Mouse (Mus musculus) neural tube, embryonic 13.5 days (tissue): Measurements from ENCODE around the gene Lcn2. TPM values are rescaled to one million over a fixed set of nuclear protein-coding genes. Genes with fewer than 3 reads are reported as not detected.

ENCODE experiments used
- ATAC-seq: fragments of 200-750 bp; cut with Nextera tagmentation; 2 replicates; pipeline ENCODE4 v1.8.0; 2017; ENCODE audit warnings: low read depth, mild to moderate bottlenecking, moderate TSS enrichment, moderate library complexity
- H3K27ac ChIP-seq: fragments of 300-500 bp; sonication (generic); replicated peaks from 2 replicates; pipeline ENCODE4 v1.5.1; 2015; ENCODE audit warnings: moderate library complexity, mild to moderate bottlenecking, inconsistent platforms
- H3K27me3 ChIP-seq: fragments of 300-500 bp; sonication (generic); 2 replicates; pipeline ENCODE4 v1.6.1; 2015; ENCODE audit warnings: mild to moderate bottlenecking, inconsistent platforms
- H3K36me3 ChIP-seq: fragments of 300-500 bp; sonication (generic); 2 replicates; pipeline ENCODE4 v1.6.1; 2015; ENCODE audit warnings: mild to moderate bottlenecking, inconsistent platforms
- H3K4me1 ChIP-seq: fragments of 300-500 bp; sonication (generic); replicated peaks from 2 replicates; pipeline ENCODE4 v1.6.1; 2015; ENCODE audit warnings: inconsistent platforms
- H3K4me2 ChIP-seq: fragments of 300-500 bp; sonication (generic); 2 replicates; pipeline ENCODE4 v1.6.1; 2015; ENCODE audit warnings: inconsistent platforms, mild to moderate bottlenecking, moderate library complexity
- H3K4me3 ChIP-seq: fragments of 300-500 bp; sonication (generic); 2 replicates; pipeline ENCODE4 v1.5.1; 2015; ENCODE audit warnings: mild to moderate bottlenecking, inconsistent platforms
- H3K9ac ChIP-seq: fragments of 300-500 bp; sonication (generic); 2 replicates; pipeline ENCODE4 v1.6.1; 2015; ENCODE audit warnings: moderate library complexity, mild to moderate bottlenecking, inconsistent platforms
- H3K9me3 ChIP-seq: fragments of 300-500 bp; sonication (generic); 2 replicates; pipeline ENCODE4 v1.6.1; 2016; ENCODE audit warnings: inconsistent platforms
- WGBS: fragments of 180-500 bp; shearing (Covaris S2); methylation state at CpG from one replicate; pipeline ENCODE4 v1.1.7; 2015; 5-methylcytosine and 5-hydroxymethylcytosine counted together
- polyA plus RNA-seq: library from polyadenylated mRNA; unstranded; fragments of >200 nt; fragmentation: Nextera tagmentation; extraction: Ambion mirVana; gene quantifications from 2 replicates; pipeline ENCODE4 v1.2.1, GENCODE M21; 2015

Lcn2 gene
- 0.56 and 1.4 TPM in 2 replicates for polyA plus RNA-seq

- WGBS = 63% methylated on average over 5 of the region's 5 CpGs
- H3K4me2 ChIP-seq = no peak within 1 kb of the TSS
- H3K27ac ChIP-seq = no peak within 1 kb of the TSS
- no peaks in the 10 kb centered on the region for H3K36me3 ChIP-seq
- H3K4me3 ChIP-seq = no peak within 1 kb of the TSS
- peak within 1 kb of the TSS; percentile 13; the same call in 1 of the 2 replicates for H3K9ac ChIP-seq
- H3K9me3 ChIP-seq = no peaks in the 10 kb centered on the region
- ATAC-seq = no peak
- H3K27me3 ChIP-seq = peaks cover 9% of the 10 kb centered on the region; the same call in 1 of the 2 replicates
- H3K4me1 ChIP-seq = no peaks in the 10 kb centered on the region
Observed at GRCm38 (mm10) chr2:32387706-32388490, at the start of gene Lcn2. Gene Lcn2, minus strand, starts transcription at chr2:32388252.

DNA sequence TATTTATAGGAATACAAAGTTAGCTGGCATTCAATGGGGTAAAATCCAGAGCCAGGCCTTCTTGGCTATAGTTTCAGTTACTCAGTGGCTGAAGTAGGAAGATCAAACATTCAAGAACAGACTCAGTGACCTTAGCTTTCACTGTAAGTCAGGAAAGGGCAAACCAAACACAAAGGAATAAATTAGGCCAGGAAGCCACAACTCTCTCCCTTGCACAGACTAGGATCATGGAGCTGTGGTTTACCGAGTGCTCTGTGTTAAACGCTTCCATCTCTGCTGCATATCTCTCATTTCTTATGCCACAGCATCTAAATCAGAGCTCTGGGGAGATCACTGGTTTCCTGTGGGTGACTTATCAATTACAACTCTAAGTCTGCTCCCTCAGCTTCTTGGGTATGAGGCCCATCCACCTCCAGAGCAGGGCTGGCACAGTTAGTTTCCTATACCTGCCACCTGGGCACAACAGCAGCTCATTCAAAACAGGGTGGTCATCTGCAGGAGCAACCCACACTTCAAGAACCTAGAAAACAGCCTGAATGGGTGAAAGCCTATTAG, 49.6 kb upstream of the Lcn2 start:
- ATAC-seq = no peak
- Histone ChIP-seq H3K4me2 (no peak overlapping the region), H3K9me3 (no peaks in the 10 kb centered on the region), H3K36me3 (no peaks in the 10 kb centered on the region), H3K4me3 (no peak overlapping the region), H3K9ac (peak overlapping the region; percentile 6; the same call in 1 of the 2 replicates), H3K27me3 (no peaks in the 10 kb centered on the region), H3K27ac (peak overlapping the region; percentile 77), H3K4me1 (peaks cover 49% of the 10 kb centered on the region)
- 54% methylated on average over 2 of the region's 2 CpGs for WGBS

GRCm38 (mm10) chr2:32436686-32437372, 48.8 kb upstream of the Lcn2 start:
- peaks cover 52% of the 10 kb centered on the region for H3K4me1 ChIP-seq
- no peak overlapping the region for H3K4me2 ChIP-seq
- H3K36me3 ChIP-seq = no peaks in the 10 kb centered on the region
- no peak overlapping the region for H3K4me3 ChIP-seq
- WGBS = 56% methylated on average over 3 of the region's 3 CpGs
- no peaks in the 10 kb centered on the region for H3K27me3 ChIP-seq
- ATAC-seq = peak; percentile 79
- H3K9me3 ChIP-seq = no peaks in the 10 kb centered on the region
- no peak overlapping the region for H3K9ac ChIP-seq
- peak overlapping the region; percentile 77 for H3K27ac ChIP-seq

DNA sequence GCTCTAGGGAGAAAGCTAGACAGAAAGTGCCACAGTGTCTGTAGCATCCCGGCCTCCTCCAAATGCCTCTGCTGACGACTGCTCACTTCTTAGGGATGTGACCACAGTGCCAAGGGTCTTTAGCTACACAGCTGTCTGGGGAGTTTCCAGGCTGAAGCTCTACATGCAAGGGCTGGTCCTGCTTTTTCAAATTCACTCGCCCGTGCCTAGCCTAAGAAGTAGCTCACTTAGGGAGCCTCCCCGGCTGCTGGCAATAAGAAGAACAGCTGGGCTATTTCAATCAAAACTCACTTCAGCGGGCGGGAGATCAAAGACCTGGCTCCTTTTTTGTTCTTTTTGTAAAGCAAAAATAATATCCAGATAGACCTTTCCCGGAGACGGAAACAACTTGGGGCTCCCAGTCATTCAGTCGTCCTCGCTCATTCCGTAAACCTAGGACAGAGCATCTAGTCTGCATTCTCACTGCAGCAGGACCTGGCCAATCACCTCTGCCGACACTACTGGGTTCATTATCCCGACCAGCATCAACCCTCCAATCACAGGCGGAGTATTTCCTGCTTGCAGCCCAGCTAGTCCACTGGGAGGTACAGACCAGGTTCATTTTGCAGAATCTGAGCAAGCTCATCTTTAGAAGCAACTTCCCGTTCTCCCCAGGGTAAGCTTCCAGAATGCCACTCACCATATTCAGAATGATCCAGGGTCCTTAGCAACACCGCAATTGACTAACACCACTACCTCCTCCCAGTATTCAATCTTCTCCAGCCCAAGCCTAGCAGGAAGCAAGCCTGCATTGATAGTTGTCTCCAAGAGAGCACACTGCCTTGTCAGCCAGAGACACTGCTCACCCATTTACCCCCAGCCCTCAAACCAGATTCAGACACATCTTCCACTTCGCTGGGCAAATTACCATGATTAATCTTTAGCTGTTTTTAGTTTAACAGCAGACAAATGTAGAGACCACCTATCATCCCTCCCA, 42.9 kb upstream of the Lcn2 start:
- Histone ChIP-seq H3K27ac (peak overlapping the region; percentile 92), H3K36me3 (no peaks in the 10 kb centered on the region), H3K9ac (peak overlapping the region; percentile 84), H3K27me3 (no peaks in the 10 kb centered on the region), H3K4me2 (peak overlapping the region; percentile 86), H3K4me3 (peak overlapping the region; percentile 56), H3K9me3 (no peaks in the 10 kb centered on the region), H3K4me1 (peaks cover 48% of the 10 kb centered on the region)
- ATAC-seq = peak; percentile 94
- 6% methylated on average over 18 of the region's 18 CpGs for WGBS

- no peaks in the 10 kb centered on the region for H3K36me3 ChIP-seq
- peaks cover 53% of the 10 kb centered on the region for H3K4me1 ChIP-seq
- WGBS = 69% methylated on average over 4 of the region's 4 CpGs
Observed at GRCm38 (mm10) chr2:32429215-32429891, 41.3 kb upstream of the Lcn2 start.

DNA sequence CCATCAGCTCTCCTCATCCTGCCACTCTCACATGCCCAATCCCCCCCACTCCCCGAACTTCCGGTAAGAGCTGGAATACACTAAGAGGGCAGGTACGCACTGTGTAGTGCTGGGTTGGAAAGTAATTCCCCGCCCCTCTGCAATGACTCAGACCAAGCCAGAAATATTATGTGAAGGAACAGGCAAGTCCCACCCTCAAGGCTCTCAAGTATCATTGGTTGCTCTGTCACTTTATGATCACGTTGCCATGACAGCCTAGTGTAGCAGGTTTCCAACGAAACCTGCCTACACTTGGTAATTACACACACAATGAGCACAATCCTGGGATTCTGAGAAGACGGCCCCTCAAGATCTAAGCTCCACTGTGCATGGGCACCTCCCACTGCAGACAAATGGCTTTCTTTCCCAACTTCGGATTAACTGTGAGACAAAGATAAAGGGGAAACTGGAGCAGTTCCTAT, 40.2 kb upstream of the Lcn2 start:
- Histone ChIP-seq H3K4me3 (peak overlapping the region; percentile 56), H3K36me3 (no peaks in the 10 kb centered on the region), H3K9me3 (no peaks in the 10 kb centered on the region), H3K4me1 (peaks cover 63% of the 10 kb centered on the region), H3K4me2 (peak overlapping the region; percentile 86), H3K27ac (peak overlapping the region; percentile 90), H3K9ac (peak overlapping the region; percentile 71), H3K27me3 (no peaks in the 10 kb centered on the region)
- 33% methylated on average over 8 of the region's 8 CpGs for WGBS
- ATAC-seq = peak; percentile 60

More at GRCm38 (mm10) chr2:32429215-32429891, 41.3 kb upstream of the Lcn2 start:
- Histone ChIP-seq H3K9ac (peak overlapping the region; percentile 84), H3K9me3 (no peaks in the 10 kb centered on the region), H3K27me3 (no peaks in the 10 kb centered on the region), H3K4me3 (peak overlapping the region; percentile 56), H3K27ac (peak overlapping the region; percentile 90), H3K4me2 (peak overlapping the region; percentile 86)
- ATAC-seq = no peak

GRCm38 (mm10) chr2:32427720-32428119, 39.7 kb upstream of the Lcn2 start:
- WGBS = 80% methylated on average over 5 of the region's 5 CpGs
- Histone ChIP-seq H3K9me3 (no peaks in the 10 kb centered on the region), H3K36me3 (no peaks in the 10 kb centered on the region), H3K4me3 (peak overlapping the region; percentile 56), H3K27me3 (no peaks in the 10 kb centered on the region), H3K4me2 (peak overlapping the region; percentile 86), H3K4me1 (peaks cover 69% of the 10 kb centered on the region), H3K9ac (peak overlapping the region; percentile 42), H3K27ac (peak overlapping the region; percentile 90)
- no peak for ATAC-seq

- Histone ChIP-seq H3K27ac (no peak overlapping the region), H3K4me3 (no peak overlapping the region), H3K4me2 (no peak overlapping the region), H3K9ac (no peak overlapping the region), H3K36me3 (peaks cover 5% of the 10 kb centered on the region), H3K4me1 (peaks cover 69% of the 10 kb centered on the region), H3K9me3 (no peaks in the 10 kb centered on the region), H3K27me3 (no peaks in the 10 kb centered on the region)
- WGBS = 94% methylated on average over 1 of the region's 1 CpGs
- no peak for ATAC-seq
Observed at GRCm38 (mm10) chr2:32426141-32426540, 38.1 kb upstream of the Lcn2 start.

DNA sequence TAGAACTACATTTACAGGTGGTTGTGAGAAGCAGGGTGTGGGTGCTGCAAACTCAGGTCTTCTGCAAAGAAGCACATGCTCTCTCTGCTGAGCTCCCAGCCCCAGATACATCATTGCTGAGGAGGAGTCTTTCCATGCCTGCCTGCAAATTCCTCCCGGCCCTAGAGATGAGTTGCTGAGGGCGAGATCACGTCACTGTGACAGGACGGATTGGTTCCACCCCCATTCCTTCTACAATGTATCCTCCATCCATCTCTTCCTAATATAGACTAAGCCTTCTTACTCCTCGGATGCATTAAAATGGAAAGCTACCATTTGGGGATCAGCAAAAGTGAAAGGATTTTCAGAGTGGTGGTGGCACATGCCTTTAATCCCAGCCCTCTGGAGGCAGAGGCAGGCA, 37.5 kb upstream of the Lcn2 start:
- Histone ChIP-seq H3K4me1 (peaks cover 68% of the 10 kb centered on the region), H3K27me3 (no peaks in the 10 kb centered on the region), H3K27ac (no peak overlapping the region), H3K36me3 (peaks cover 11% of the 10 kb centered on the region), H3K9me3 (no peaks in the 10 kb centered on the region), H3K4me2 (no peak overlapping the region), H3K4me3 (no peak overlapping the region), H3K9ac (no peak overlapping the region)
- WGBS = 81% methylated on average over 5 of the region's 5 CpGs
- ATAC-seq = no peak

DNA sequence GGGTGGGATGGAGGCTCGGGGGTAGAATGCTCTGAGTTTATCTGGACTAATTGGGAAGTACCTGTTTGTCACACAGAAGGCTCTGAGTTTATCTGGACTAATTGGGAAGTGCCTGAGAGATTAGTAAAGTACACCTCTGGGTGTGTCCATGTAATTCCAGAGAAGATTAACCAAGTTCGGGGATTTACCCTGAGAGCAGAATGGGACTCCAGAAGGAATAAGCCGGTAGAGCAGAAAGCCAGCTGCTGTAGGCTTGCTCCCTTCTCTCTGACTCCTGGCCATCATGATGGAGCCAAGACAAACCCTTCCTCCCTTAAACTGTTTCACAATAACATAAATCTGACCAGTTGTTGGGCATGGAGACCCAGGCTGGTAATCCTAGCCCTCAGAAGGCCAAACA, 36.7 kb upstream of the Lcn2 start:
- Histone ChIP-seq H3K4me2 (0 out of 2 replicates have a peak overlapping the region, but pooled peaks have one; percentile 68), H3K36me3 (peaks cover 19% of the 10 kb centered on the region), H3K9me3 (no peaks in the 10 kb centered on the region), H3K4me3 (no peak overlapping the region), H3K27me3 (no peaks in the 10 kb centered on the region), H3K4me1 (peaks cover 60% of the 10 kb centered on the region), H3K9ac (peak overlapping the region; percentile 71), H3K27ac (peak overlapping the region; percentile 87)
- WGBS = 68% methylated on average over 3 of the region's 3 CpGs
- ATAC-seq = no peak
